Mouse (Mus musculus): ENCODE measurements around the gene Bcdin3d. TPM values are rescaled to one million over a fixed set of nuclear protein-coding genes. Genes with fewer than 3 reads are reported as not detected.
A peak's percentile ranks its signal among the peaks of the same experiment; 100 is the strongest.

Gene Bcdin3d
- polyA plus RNA-seq, 1 experiment = 5.2 TPM

GRCm38 (mm10) chr15:99420521-99421014 is 54.0 kb downstream of the Bcdin3d start:
- peak overlapping the region; percentile 9; the same call in 1 of the 2 replicates for H3K4me3 ChIP-seq (ENCODE audit: low read depth, low read length)
- 20% methylated on average over 12 of the region's 12 CpGs for WGBS
- no peaks in the 10 kb centered on the region for H3K27me3 ChIP-seq (ENCODE audit: control insufficient read depth, insufficient read depth, low read length)
- peaks cover 4% of the 10 kb centered on the region for H3K4me1 ChIP-seq (ENCODE audit: control insufficient read depth, insufficient read depth, insufficient read length, low read length)
- TF ChIP-seq CTCF (IDR thresholded peaks at IDR 0.05; ENCODE audit: extremely low read depth, insufficient read length, insufficient replicate concordance, low read depth, low read length) (no peak), POLR2A (IDR thresholded peaks at IDR 0.05; ENCODE audit: low read depth, low read length) (no peak)
- peak overlapping the region; percentile 65 for H3K27ac ChIP-seq (ENCODE audit: insufficient read depth, low read depth, low read length)
- H3K36me3 ChIP-seq (ENCODE audit: control insufficient read depth, insufficient read depth, low read length) = no peaks in the 10 kb centered on the region

- Histone ChIP-seq H3K27me3 (ENCODE audit: control insufficient read depth, insufficient read depth, low read length) (no peaks in the 10 kb centered on the region), H3K36me3 (ENCODE audit: control insufficient read depth, insufficient read depth, low read length) (no peaks in the 10 kb centered on the region), H3K4me1 (ENCODE audit: control insufficient read depth, insufficient read depth, insufficient read length, low read length) (peaks cover 4% of the 10 kb centered on the region), H3K4me3 (ENCODE audit: low read depth, low read length) (no peak overlapping the region), H3K27ac (ENCODE audit: insufficient read depth, low read depth, low read length) (no peak overlapping the region)
- no peak for TF ChIP-seq POLR2A (IDR thresholded peaks at IDR 0.05; ENCODE audit: low read depth, low read length)
- no peak for TF ChIP-seq CTCF (IDR thresholded peaks at IDR 0.05; ENCODE audit: extremely low read depth, insufficient read length, insufficient replicate concordance, low read depth, low read length)
- 45% methylated on average over 5 of the region's 5 CpGs for WGBS
These were observed 54.4 kb downstream of the Bcdin3d start for GRCm38 (mm10) chr15:99420101-99420500.

Other genes starting within 250 kb of the Bcdin3d start
- gene Kcnh3, start 249.9 kb downstream of the Bcdin3d start, polyA plus RNA-seq (2012; rRNA removed) = 0.56 and 3.0 TPM in 2 replicates
- 46.5 and 96.6 TPM in 2 replicates for gene Mcrs1, start 222.8 kb downstream of the Bcdin3d start, polyA plus RNA-seq (2012; rRNA removed)
- gene Prpf40b, start 179.6 kb downstream of the Bcdin3d start, polyA plus RNA-seq (2012; rRNA removed) = 14.4 and 20.8 TPM in 2 replicates
- gene Fam186b, start 178.8 kb downstream of the Bcdin3d start, polyA plus RNA-seq (2012; rRNA removed) = not detected in 2 replicates
- 4.2 and 8.2 TPM in 2 replicates for gene Fmnl3, start 104.2 kb downstream of the Bcdin3d start, polyA plus RNA-seq (2012; rRNA removed)
- gene Tmbim6, start 81.8 kb downstream of the Bcdin3d start, polyA plus RNA-seq (2012; rRNA removed) = 672 and 1,662 TPM in 2 replicates
- 1.8 and 3.1 TPM in 2 replicates for gene Nckap5l, start 17.0 kb downstream of the Bcdin3d start, polyA plus RNA-seq (2012; rRNA removed)
- 1.3 and 1.7 TPM in 2 replicates for gene Faim2, start 53.4 kb upstream of the Bcdin3d start, polyA plus RNA-seq (2012; rRNA removed)
- not detected in 2 replicates for gene Aqp2, start 104.3 kb upstream of the Bcdin3d start, polyA plus RNA-seq (2012; rRNA removed)
- gene Aqp5, start 116.1 kb upstream of the Bcdin3d start, polyA plus RNA-seq (2012; rRNA removed) = 0.20 and 52.4 TPM in 2 replicates
- gene Aqp6, start 126.7 kb upstream of the Bcdin3d start, polyA plus RNA-seq (2012; rRNA removed) = not detected in 2 replicates
- gene Racgap1, start 176.9 kb upstream of the Bcdin3d start, polyA plus RNA-seq (2012; rRNA removed) = 6.8 and 12.5 TPM in 2 replicates
- 0.30 and 0.70 TPM in 2 replicates for gene Asic1, start 195.6 kb upstream of the Bcdin3d start, polyA plus RNA-seq (2012; rRNA removed)
- 9.5 and 23.8 TPM in 2 replicates for gene Smarcd1, start 227.4 kb upstream of the Bcdin3d start, polyA plus RNA-seq (2012; rRNA removed)
- 3.0 TPM in 1 of 2 replicates, not detected in the other for gene Gm17349, start 230.8 kb upstream of the Bcdin3d start, polyA plus RNA-seq (2012; rRNA removed)
- gene Gpd1, start 242.8 kb upstream of the Bcdin3d start, polyA plus RNA-seq (2012; rRNA removed) = 246 and 260 TPM in 2 replicates

Data from small intestine, adult 2 months (tissue).